Mouse (Mus musculus) thymus, adult 2 months (tissue): ENCODE data around the gene Runx3. TPM values are rescaled to one million over a fixed set of nuclear protein-coding genes. Genes with fewer than 3 reads are reported as not detected.

Experiments
- DNase-seq: peaks from one replicate; pipeline ENCODE4 v3.0.0; 2021
- H3K27ac ChIP-seq: fragments of 200-500 bp; 2 replicates; pipeline ENCODE4 v1.5.1; 2012; ENCODE audit warnings: low read length, control low read depth; ENCODE audit not compliant: control insufficient read depth, insufficient read depth
- H3K27me3 ChIP-seq: fragments of 200-500 bp; 2 replicates; pipeline ENCODE4 v1.6.1; 2012; ENCODE audit warnings: mild to moderate bottlenecking, low read length, moderate library complexity, mixed read lengths; ENCODE audit not compliant: control insufficient read depth, insufficient read depth
- H3K36me3 ChIP-seq: fragments of 200-500 bp; 2 replicates; pipeline ENCODE4 v1.6.1; 2012; ENCODE audit warnings: mild to moderate bottlenecking, low read length, moderate library complexity; ENCODE audit not compliant: control insufficient read depth, insufficient read depth
- H3K4me1 ChIP-seq: fragments of 200-500 bp; replicated peaks from 2 replicates; pipeline ENCODE4 v1.6.1; 2012; ENCODE audit warnings: low read length; ENCODE audit not compliant: control insufficient read depth, insufficient read depth
- H3K4me3 ChIP-seq: fragments of 200-500 bp; 2 replicates; pipeline ENCODE4 v1.5.1; 2012; ENCODE audit warnings: mild to moderate bottlenecking, low read length, control low read depth, moderate library complexity; ENCODE audit not compliant: control insufficient read depth, insufficient read depth
- CTCF ChIP-seq: fragments of 200-500 bp; IDR thresholded peaks from 2 replicates; pipeline ENCODE4 v1.5.1; 2012; ENCODE audit warnings: mild to moderate bottlenecking, control low read depth, low read length, moderate library complexity, borderline replicate concordance; ENCODE audit not compliant: control insufficient read depth, poor library complexity, insufficient read depth; ENCODE audit errors: extremely low read depth
- POLR2A ChIP-seq: fragments of 200-500 bp; IDR thresholded peaks from 2 replicates; pipeline ENCODE4 v1.6.1; 2012; ENCODE audit warnings: mild to moderate bottlenecking, low read length, control low read depth, moderate library complexity; ENCODE audit not compliant: control insufficient read depth, poor library complexity, insufficient read depth; ENCODE audit errors: extremely low read depth
- WGBS: fragments of 180-500 bp; shearing (Covaris S2); methylation state at CpG from one replicate; pipeline ENCODE4 v1.1.7; 2018; 5-methylcytosine and 5-hydroxymethylcytosine counted together
- polyA plus RNA-seq: library from polyadenylated mRNA; depleted of rRNA; stranded (reverse); fragments of >200 nt; gene quantifications from 2 replicates; pipeline ENCODE4 v1.2.3, GENCODE M21; 2012

Runx3 gene
- polyA plus RNA-seq, 1 experiment, result 24.6 TPM

- WGBS, result 78% methylated on average over 4 of the region's 4 CpGs
- no peak for DNase-seq
- Histone ChIP-seq H3K36me3 (no peaks in the 10 kb centered on the region), H3K4me1 (peaks cover 40% of the 10 kb centered on the region), H3K27me3 (no peaks in the 10 kb centered on the region), H3K27ac (no peak overlapping the region), H3K4me3 (no peak overlapping the region)
- TF ChIP-seq CTCF (no peak), POLR2A (no peak)
These were observed 13.5 kb upstream of the Runx3 start for GRCm38 (mm10) chr4:135106968-135107367.

GRCm38 (mm10) chr4:135108666-135109065, 11.8 kb upstream of the Runx3 start:
- Histone ChIP-seq H3K27ac (no peak overlapping the region), H3K4me3 (no peak overlapping the region), H3K36me3 (no peaks in the 10 kb centered on the region), H3K27me3 (no peaks in the 10 kb centered on the region), H3K4me1 (peaks cover 27% of the 10 kb centered on the region)
- DNase-seq, result no peak
- 53% methylated on average over 3 of the region's 3 CpGs for WGBS
- no peak for TF ChIP-seq CTCF

GRCm38 (mm10) chr4:135113656-135114055, 6.8 kb upstream of the Runx3 start:
- DNase-seq, result no peak
- Histone ChIP-seq H3K4me3 (no peak overlapping the region), H3K27me3 (no peaks in the 10 kb centered on the region), H3K4me1 (peaks cover 33% of the 10 kb centered on the region), H3K27ac (no peak overlapping the region), H3K36me3 (no peaks in the 10 kb centered on the region)
- 95% methylated on average over 8 of the region's 8 CpGs for WGBS
- TF ChIP-seq CTCF (no peak), POLR2A (no peak)

GRCm38 (mm10) chr4:135114301-135114700, 6.2 kb upstream of the Runx3 start:
- no peaks in the 10 kb centered on the region for H3K27me3 ChIP-seq
- 88% methylated on average over 10 of the region's 10 CpGs for WGBS
- H3K4me1 ChIP-seq, result peaks cover 30% of the 10 kb centered on the region
- H3K36me3 ChIP-seq, result no peaks in the 10 kb centered on the region
- DNase-seq, result no peak
- H3K27ac ChIP-seq, result no peak overlapping the region
- H3K4me3 ChIP-seq, result no peak overlapping the region
- TF ChIP-seq POLR2A, result no peak
- TF ChIP-seq CTCF, result no peak

- peak overlapping the region; percentile 52; the same call in 1 of the 2 replicates for H3K27ac ChIP-seq
- no peak for TF ChIP-seq POLR2A
- TF ChIP-seq CTCF, result no peak
- H3K27me3 ChIP-seq, result no peaks in the 10 kb centered on the region
- peaks cover 43% of the 10 kb centered on the region for H3K4me1 ChIP-seq
- H3K36me3 ChIP-seq, result no peaks in the 10 kb centered on the region
- no peak overlapping the region for H3K4me3 ChIP-seq
- peak; percentile 31 for DNase-seq
- WGBS, result 43% methylated on average over 14 of the region's 14 CpGs
These were observed 4.9 kb upstream of the Runx3 start for GRCm38 (mm10) chr4:135115426-135116170.

GRCm38 (mm10) chr4:135116391-135116790, 4.1 kb upstream of the Runx3 start:
- TF ChIP-seq CTCF, result no peak
- no peak for TF ChIP-seq POLR2A
- Histone ChIP-seq H3K27me3 (no peaks in the 10 kb centered on the region), H3K27ac (peak overlapping the region; percentile 9; the same call in 1 of the 2 replicates), H3K36me3 (no peaks in the 10 kb centered on the region), H3K4me3 (no peak overlapping the region), H3K4me1 (peaks cover 48% of the 10 kb centered on the region)
- WGBS, result 72% methylated on average over 5 of the region's 5 CpGs
- no peak for DNase-seq

- Histone ChIP-seq H3K4me1 (peaks cover 52% of the 10 kb centered on the region), H3K27ac (no peak overlapping the region), H3K27me3 (no peaks in the 10 kb centered on the region), H3K4me3 (no peak overlapping the region), H3K36me3 (no peaks in the 10 kb centered on the region)
- TF ChIP-seq CTCF, result no peak
- TF ChIP-seq POLR2A, result no peak
- no peak for DNase-seq
- 96% methylated on average over 9 of the region's 9 CpGs for WGBS
These were observed 2.6 kb upstream of the Runx3 start for GRCm38 (mm10) chr4:135117846-135118245.
